Mouse (Mus musculus) erythroid progenitor cell, adult 5-6 weeks (primary cell): ENCODE data around the gene Ewsr1. TPM values are rescaled to one million over a fixed set of nuclear protein-coding genes. Genes with fewer than 3 reads are reported as not detected.
A peak's percentile ranks its signal among the peaks of the same experiment; 100 is the strongest.
"Not testable (repeated sequence)": the region's sequence is repeated elsewhere in the genome, so short reads cannot be mapped to it uniquely, and the experiment has no call there.

Experiments
- ATAC-seq: replicated peaks from 2 replicates; pipeline ENCODE4 v1.8.0; 2016; ENCODE audit warnings: moderate number of reproducible peaks, mild to moderate bottlenecking, moderate TSS enrichment, inconsistent platforms; ENCODE audit not compliant: poor library complexity, low FRiP score, severe bottlenecking
- total RNA-seq, 2 experiments: library from RNA; stranded (forward) in 1 of 2; stranded (reverse) in 1 of 2; fragments of 150-400 nt in 1 of 2; fragments of 186-747, 209-891 nt in 1 of 2; gene quantifications; 2 replicates each; pipeline versions ENCODE4 v1.2.3 to v1.2.4; 2015 to 2017; ENCODE audit warnings: low replicate concordance in 2 of 2

The Ewsr1 gene
- total RNA-seq, 2 experiments from 2014 or later, result 242 to 439 TPM

- peak; percentile 73 for ATAC-seq
Observed at GRCm38 (mm10) chr11:5099576-5100183, 614 bp upstream of the Ewsr1 start.

GRCm38 (mm10) chr11:5098035-5098735 lies 881 bp downstream of the Ewsr1 start:
- ATAC-seq, result peak; percentile 28; the same call in 1 of the 2 replicates

GRCm38 (mm10) chr11:5096480-5097020 lies 2.5 kb downstream of the Ewsr1 start:
- no peak for ATAC-seq

GRCm38 (mm10) chr11:5095877-5096276 lies 3.2 kb downstream of the Ewsr1 start:
- no peak for ATAC-seq

- ATAC-seq, result no peak
Observed at GRCm38 (mm10) chr11:5091706-5092105, 7.4 kb downstream of the Ewsr1 start.

- no peak for ATAC-seq
Observed at GRCm38 (mm10) chr11:5089147-5089546, 9.9 kb downstream of the Ewsr1 start.

- ATAC-seq, result not testable (repeated sequence)
Observed at GRCm38 (mm10) chr11:5076843-5077242, 22.2 kb downstream of the Ewsr1 start.

GRCm38 (mm10) chr11:5075760-5076159 lies 23.3 kb downstream of the Ewsr1 start:
- ATAC-seq, result no peak

GRCm38 (mm10) chr11:5074882-5075281 lies 24.2 kb downstream of the Ewsr1 start:
- 0 out of 2 replicates have a peak, but pooled peaks have one; percentile 63 for ATAC-seq

- no peak for ATAC-seq
Observed at GRCm38 (mm10) chr11:5068126-5068971, 30.7 kb downstream of the Ewsr1 start.

GRCm38 (mm10) chr11:5067063-5067462 lies 32.0 kb downstream of the Ewsr1 start:
- ATAC-seq, result no peak

- ATAC-seq, result peak; percentile 89
Observed at GRCm38 (mm10) chr11:5065056-5065821, 33.8 kb downstream of the Ewsr1 start, which contains the start of gene Gas2l1. Gas2l1 (minus strand) TSS chr11:5065327.

- no peak for ATAC-seq
Observed at GRCm38 (mm10) chr11:5064282-5065055, 34.6 kb downstream of the Ewsr1 start.

GRCm38 (mm10) chr11:5063561-5064281 lies 35.3 kb downstream of the Ewsr1 start:
- no peak for ATAC-seq

GRCm38 (mm10) chr11:5062860-5063505 lies 36.1 kb downstream of the Ewsr1 start:
- ATAC-seq, result no peak

- ATAC-seq, result no peak
Observed at GRCm38 (mm10) chr11:5062326-5062725, 36.7 kb downstream of the Ewsr1 start.

- peak; percentile 20; the same call in 1 of the 2 replicates for ATAC-seq
Observed at GRCm38 (mm10) chr11:5061413-5062139, 37.5 kb downstream of the Ewsr1 start.
